Mouse (Mus musculus) liver, adult 2 months (tissue): ENCODE results near the gene Cpsf7. TPM values are rescaled to one million over a fixed set of nuclear protein-coding genes. Genes with fewer than 3 reads are reported as not detected.

Experiments used
- DNase-seq: peaks from one replicate; pipeline ENCODE4 v3.0.0-alpha.2; 2011; ENCODE audit warnings: low read depth, low spot score; ENCODE audit errors: extremely low read depth
- H3K27ac ChIP-seq: fragments of 200-500 bp; replicated peaks from 2 replicates; pipeline ENCODE4 v1.5.1; 2012; ENCODE audit warnings: low read depth, mild to moderate bottlenecking, control low read depth, inconsistent platforms, low read length; ENCODE audit not compliant: insufficient read depth
- H3K27me3 ChIP-seq: fragments of 200-500 bp; 2 replicates; pipeline ENCODE4 v1.6.1; 2012; ENCODE audit warnings: mild to moderate bottlenecking, moderate library complexity, low read length, inconsistent platforms; ENCODE audit not compliant: control insufficient read depth, insufficient read depth
- H3K36me3 ChIP-seq: fragments of 200-500 bp; 2 replicates; pipeline ENCODE4 v1.6.1; 2012; ENCODE audit warnings: low read length, inconsistent platforms; ENCODE audit not compliant: control insufficient read depth, insufficient read depth
- H3K4me1 ChIP-seq: fragments of 200-500 bp; 2 replicates; pipeline ENCODE4 v1.6.1; 2011; ENCODE audit warnings: low read length; ENCODE audit not compliant: control insufficient read depth, insufficient read depth
- H3K4me3 ChIP-seq: fragments of 200-500 bp; 2 replicates; pipeline ENCODE4 v1.5.1; 2011; ENCODE audit warnings: low read depth, mild to moderate bottlenecking, control low read depth, low read length, moderate library complexity; ENCODE audit not compliant: insufficient read depth
- H3K79me2 ChIP-seq: fragments of 200-500 bp; 2 replicates; pipeline ENCODE4 v1.6.1; 2012; ENCODE audit warnings: inconsistent platforms, mild to moderate bottlenecking, low read length, moderate library complexity; ENCODE audit not compliant: control insufficient read depth, insufficient read depth
- H3K9ac ChIP-seq: fragments of 200-500 bp; 2 replicates; pipeline ENCODE4 v1.6.1; 2012; ENCODE audit warnings: low read depth, mild to moderate bottlenecking, control low read depth, inconsistent platforms, low read length
- CTCF ChIP-seq: fragments of 200-500 bp; IDR thresholded peaks from 2 replicates; pipeline ENCODE4 v1.5.1; 2011; ENCODE audit warnings: low read depth, low read length, control low read depth
- POLR2A ChIP-seq: fragments of 200-500 bp; IDR thresholded peaks from 2 replicates; pipeline ENCODE4 v1.6.1; 2011; ENCODE audit warnings: low read length, control low read depth; ENCODE audit not compliant: insufficient read depth; ENCODE audit errors: extremely low read depth
- WGBS: fragments of 180-500 bp; shearing (Covaris S2); methylation state at CpG from one replicate; pipeline ENCODE4 v1.1.7; 2018; 5-methylcytosine and 5-hydroxymethylcytosine counted together
- polyA plus RNA-seq: library from polyadenylated mRNA; depleted of rRNA; stranded (reverse); fragments of >200 nt; gene quantifications from 2 replicates; pipeline ENCODE4 v1.2.3, GENCODE M21; 2012
- total RNA-seq: library from RNA; depleted of rRNA; stranded (reverse); fragments of >200 nt; gene quantifications from 2 replicates; pipeline ENCODE4 v1.2.3, GENCODE M21; 2014

Cpsf7 gene
- total and polyA plus RNA-seq, 2 experiments, result 10.0 to 19.9 TPM

DNA sequence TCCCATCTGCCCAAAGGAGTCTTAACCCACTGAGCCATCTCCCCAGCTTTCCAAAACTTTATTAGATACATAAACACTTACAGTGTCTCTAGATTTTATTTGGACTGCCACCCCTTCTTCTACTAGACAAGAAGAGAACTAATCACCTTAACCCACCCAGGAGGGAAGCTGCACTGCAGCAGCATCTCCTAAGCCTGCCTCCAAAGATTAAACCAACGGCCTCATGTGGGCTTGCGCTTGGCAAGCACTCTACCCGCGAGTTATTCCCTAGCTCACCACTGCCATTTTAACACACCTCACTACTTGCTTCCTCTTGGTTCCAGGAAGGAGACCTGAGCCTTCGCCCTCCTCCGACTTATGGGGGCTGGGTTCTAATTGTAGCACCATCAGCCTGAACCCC is 39.2 kb downstream of the Cpsf7 start:
- H3K9ac ChIP-seq, result no peak overlapping the region
- no peak for DNase-seq
- no peaks in the 10 kb centered on the region for H3K36me3 ChIP-seq
- H3K4me1 ChIP-seq, result peaks cover 4% of the 10 kb centered on the region
- no peaks in the 10 kb centered on the region for H3K27me3 ChIP-seq
- no peaks in the 10 kb centered on the region for H3K79me2 ChIP-seq
- TF ChIP-seq CTCF, result no peak
- TF ChIP-seq POLR2A, result no peak
- WGBS, result 85% methylated on average over 6 of the region's 6 CpGs
- no peak overlapping the region for H3K4me3 ChIP-seq
- no peak overlapping the region for H3K27ac ChIP-seq

DNA sequence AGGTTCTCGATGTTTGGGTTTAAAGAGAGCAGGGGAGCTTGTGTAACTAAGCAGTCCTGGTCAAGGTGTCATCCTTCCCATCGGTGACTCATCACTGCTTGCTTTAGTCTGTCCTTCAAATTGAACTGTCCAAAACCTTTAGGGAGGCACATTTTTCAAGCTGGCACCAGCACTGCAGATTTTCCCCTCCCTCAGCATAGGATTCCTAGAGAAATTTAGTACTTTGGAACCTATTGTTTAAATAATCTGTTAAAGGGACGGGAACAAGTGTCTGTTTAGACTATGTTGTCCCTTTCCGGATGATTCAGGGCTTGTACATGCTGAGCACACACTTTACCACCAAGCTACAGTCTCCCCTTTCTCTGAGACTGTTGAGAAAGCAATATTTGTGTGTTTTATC is 40.2 kb downstream of the Cpsf7 start:
- WGBS, result 12% methylated on average over 4 of the region's 4 CpGs
- Histone ChIP-seq H3K79me2 (no peaks in the 10 kb centered on the region), H3K4me1 (peaks cover 4% of the 10 kb centered on the region), H3K9ac (no peak overlapping the region), H3K27ac (0 out of 2 replicates have a peak overlapping the region, but pooled peaks have one; percentile 44), H3K36me3 (no peaks in the 10 kb centered on the region), H3K27me3 (no peaks in the 10 kb centered on the region), H3K4me3 (no peak overlapping the region)
- no peak for TF ChIP-seq CTCF
- no peak for TF ChIP-seq POLR2A
- no peak for DNase-seq

GRCm38 (mm10) chr19:10569627-10570026 is 44.6 kb downstream of the Cpsf7 start:
- 89% methylated on average over 6 of the region's 6 CpGs for WGBS
- Histone ChIP-seq H3K27ac (no peak overlapping the region), H3K4me1 (peaks cover 2% of the 10 kb centered on the region), H3K79me2 (no peaks in the 10 kb centered on the region), H3K4me3 (no peak overlapping the region), H3K36me3 (peaks cover 3% of the 10 kb centered on the region; the same call in 1 of the 2 replicates), H3K9ac (no peak overlapping the region), H3K27me3 (no peaks in the 10 kb centered on the region)
- TF ChIP-seq CTCF, result no peak
- no peak for TF ChIP-seq POLR2A
- DNase-seq, result no peak

DNA sequence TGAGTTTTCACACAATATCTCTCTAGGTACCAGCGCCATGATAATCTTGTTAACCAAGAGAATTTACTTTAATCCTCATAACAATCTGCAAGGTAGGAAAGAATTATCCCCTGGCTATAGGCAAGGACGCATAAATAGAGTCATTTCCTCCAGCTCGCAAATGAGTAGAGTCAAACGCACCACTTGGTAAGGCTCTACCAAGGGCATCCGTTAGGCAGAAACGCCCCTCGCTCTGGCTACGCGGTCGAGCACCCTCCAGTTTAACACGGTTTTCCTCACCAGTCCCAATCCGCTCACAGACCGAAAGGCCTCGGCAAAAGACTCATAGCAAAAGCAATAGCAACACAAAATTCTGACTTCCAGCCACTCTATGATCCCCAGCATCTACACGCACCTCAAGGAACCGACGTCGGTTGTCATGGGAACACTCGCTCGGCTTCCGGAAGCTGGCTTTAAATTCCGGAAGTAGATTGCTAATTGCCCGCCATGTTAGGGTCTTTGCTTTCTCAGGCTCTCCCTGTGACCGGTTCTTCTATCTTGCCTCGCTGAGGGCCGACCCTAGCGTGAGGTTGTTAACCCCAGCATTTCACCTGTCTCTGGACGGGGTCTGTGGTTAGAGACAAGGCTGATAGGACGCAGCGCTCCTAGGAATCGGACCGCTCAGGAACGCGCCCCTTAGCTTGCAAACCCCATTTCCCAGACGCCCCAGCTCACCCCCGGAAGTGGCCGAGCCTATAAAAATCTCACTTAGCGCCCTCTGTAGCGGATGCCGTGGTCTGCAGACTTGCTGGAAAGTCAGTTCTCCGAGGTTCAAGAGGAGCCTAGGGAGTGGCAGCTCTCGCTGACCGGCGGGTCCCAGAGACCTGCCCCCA is 51.9 kb downstream of the Cpsf7 start, which contains the start of the genes Cyb561a3 and Tmem138:
Gene Cyb561a3, plus strand, starts transcription at position 483 of the 872 bp plus-strand sequence.
Gene Tmem138, minus strand, starts transcription at position 673 of the 872 bp plus-strand sequence.
- peak within 1 kb of the TSS; percentile 83 for H3K9ac ChIP-seq
- H3K4me3 ChIP-seq, result peak within 1 kb of the TSS; percentile 79
- peaks cover 12% of the 10 kb centered on the region; the same call in 1 of the 2 replicates for H3K36me3 ChIP-seq
- H3K27me3 ChIP-seq, result no peaks in the 10 kb centered on the region
- WGBS, result 1% methylated on average over 44 of the region's 44 CpGs
- DNase-seq, result peak; percentile 88
- TF ChIP-seq CTCF, result peak; percentile 61
- TF ChIP-seq POLR2A, result peak; percentile 87
- no peaks in the 10 kb centered on the region; the same call in 1 of the 2 replicates for H3K79me2 ChIP-seq
- peak within 1 kb of the TSS; percentile 96 for H3K27ac ChIP-seq
- peaks cover 4% of the 10 kb centered on the region; the same call in 1 of the 2 replicates for H3K4me1 ChIP-seq

DNA sequence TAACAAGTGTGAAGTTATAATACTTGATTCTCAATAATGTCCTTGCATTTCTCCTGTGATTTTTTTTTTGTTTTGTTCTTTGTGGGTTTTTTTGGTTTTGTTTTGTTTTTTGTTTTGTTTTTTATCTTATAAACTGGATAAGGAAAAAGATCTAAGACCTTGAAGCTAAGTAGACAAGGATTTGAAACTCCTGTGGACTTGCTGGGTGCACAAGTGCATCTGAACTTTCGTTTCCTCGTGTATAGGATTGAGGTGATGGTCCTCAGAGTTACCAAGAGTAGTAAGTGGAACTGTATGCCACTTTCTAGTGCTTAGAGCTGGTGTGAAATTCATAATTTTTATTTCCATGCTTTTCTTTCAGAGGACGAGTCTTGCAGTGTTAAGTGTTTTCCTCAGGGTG is 55.0 kb downstream of the Cpsf7 start:
- Histone ChIP-seq H3K27me3 (no peaks in the 10 kb centered on the region), H3K9ac (no peak overlapping the region), H3K27ac (no peak overlapping the region), H3K4me3 (no peak overlapping the region), H3K79me2 (no peaks in the 10 kb centered on the region; the same call in 1 of the 2 replicates), H3K36me3 (peaks cover 11% of the 10 kb centered on the region; the same call in 1 of the 2 replicates), H3K4me1 (peaks cover 6% of the 10 kb centered on the region; the same call in 1 of the 2 replicates)
- DNase-seq, result no peak
- WGBS, result 97% methylated on average over 3 of the region's 3 CpGs
- TF ChIP-seq CTCF, result no peak
- no peak for TF ChIP-seq POLR2A
